Mouse (Mus musculus) forebrain, embryonic 15.5 days (tissue): ENCODE measurements around the gene Rcbtb1. TPM values are rescaled to one million over a fixed set of nuclear protein-coding genes. Genes with fewer than 3 reads are reported as not detected.

Source experiments
- ATAC-seq: fragments of 200-750 bp; cut with Nextera tagmentation; replicated peaks from 2 replicates; pipeline ENCODE4 v1.8.0; 2017; ENCODE audit warnings: mild to moderate bottlenecking, moderate TSS enrichment, moderate library complexity
- H3K27ac ChIP-seq: fragments of 300-500 bp; sonication (generic); replicated peaks from 2 replicates; pipeline ENCODE4 v1.5.1; 2015; ENCODE audit warnings: mild to moderate bottlenecking, inconsistent platforms
- H3K27me3 ChIP-seq: fragments of 300-500 bp; sonication (generic); 2 replicates; pipeline ENCODE4 v1.6.1; 2015; ENCODE audit warnings: inconsistent platforms
- H3K36me3 ChIP-seq: fragments of 300-500 bp; sonication (generic); 2 replicates; pipeline ENCODE4 v1.6.1; 2015; ENCODE audit warnings: mild to moderate bottlenecking, inconsistent platforms
- H3K4me1 ChIP-seq: fragments of 300-500 bp; sonication (generic); 2 replicates; pipeline ENCODE4 v1.6.1; 2015; ENCODE audit warnings: inconsistent platforms
- H3K4me2 ChIP-seq: fragments of 300-500 bp; sonication (generic); replicated peaks from 2 replicates; pipeline ENCODE4 v1.6.1; 2015; ENCODE audit warnings: mild to moderate bottlenecking, inconsistent platforms
- H3K4me3 ChIP-seq: fragments of 300-500 bp; sonication (generic); 2 replicates; pipeline ENCODE4 v1.5.1; 2015; ENCODE audit warnings: mild to moderate bottlenecking, inconsistent platforms
- H3K9ac ChIP-seq: fragments of 300-500 bp; sonication (generic); replicated peaks from 2 replicates; pipeline ENCODE4 v1.6.1; 2015; ENCODE audit warnings: mild to moderate bottlenecking, inconsistent platforms
- H3K9me3 ChIP-seq: fragments of 300-500 bp; sonication (generic); 2 replicates; pipeline ENCODE4 v1.6.1; 2016; ENCODE audit warnings: inconsistent platforms
- WGBS: fragments of 180-500 bp; shearing (Covaris S2); methylation state at CpG from one replicate; pipeline ENCODE4 v1.1.7; 2015; ENCODE audit warnings: mixed read lengths; 5-methylcytosine and 5-hydroxymethylcytosine counted together
- polyA plus RNA-seq: library from polyadenylated mRNA; unstranded; fragments of >200 nt; fragmentation: Nextera tagmentation; extraction: Ambion mirVana; gene quantifications from 2 replicates; pipeline ENCODE4 v1.2.1, GENCODE M21; 2015

The Rcbtb1 gene
- polyA plus RNA-seq: 83.5 and 85.4 TPM in 2 replicates

DNA sequence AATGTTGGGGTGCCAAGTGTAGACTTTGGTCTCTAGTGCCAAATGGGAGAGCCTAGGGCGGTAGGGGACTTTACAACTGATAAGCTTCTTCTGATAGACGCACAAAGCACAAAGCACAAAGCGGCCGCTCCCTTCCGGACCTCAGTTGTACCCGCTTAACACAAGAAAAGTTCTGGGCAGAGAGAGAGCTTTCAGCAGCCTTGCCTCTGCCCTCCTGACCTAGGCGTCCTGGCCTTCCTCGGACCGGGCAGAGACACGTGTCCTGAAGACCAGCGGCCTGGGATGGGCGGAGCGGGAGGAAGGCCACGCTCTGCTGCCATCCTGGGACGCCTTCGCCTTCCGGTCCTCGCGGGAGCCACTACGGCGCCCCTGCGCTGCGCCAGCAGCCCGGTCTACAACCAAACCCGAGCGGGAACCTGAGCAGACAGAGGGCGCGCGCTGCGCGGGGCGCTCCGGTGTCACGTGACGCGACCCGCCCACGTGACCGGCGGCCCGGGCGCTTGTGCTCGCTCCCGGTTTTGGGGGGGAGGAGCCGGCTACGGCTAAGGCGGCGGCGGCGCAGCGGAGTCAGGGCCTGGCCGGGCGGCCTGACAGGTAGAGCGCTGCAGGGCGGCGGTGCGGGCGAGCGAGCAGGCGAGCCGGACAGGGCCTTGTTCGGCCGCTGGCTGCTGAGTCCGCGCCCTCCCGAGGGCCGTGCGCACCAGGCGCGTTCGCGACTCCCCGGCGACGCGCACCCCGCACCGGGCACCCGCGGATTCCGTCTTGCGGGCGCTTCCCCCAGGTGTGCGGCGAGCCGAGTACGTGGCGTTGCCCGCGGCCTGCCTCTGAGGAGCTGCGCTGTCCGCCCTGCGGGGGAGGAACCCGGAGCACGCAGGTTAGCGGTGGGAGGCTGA is at the start of gene Rcbtb1:
Gene Rcbtb1 (plus strand): TSS at position 499 of the 893 bp plus-strand sequence.
- H3K4me3 ChIP-seq: peak within 1 kb of the TSS; percentile 72
- H3K4me2 ChIP-seq: peak within 1 kb of the TSS; percentile 95
- H3K9me3 ChIP-seq: no peaks in the 10 kb centered on the region
- H3K4me1 ChIP-seq: peaks cover 41% of the 10 kb centered on the region
- H3K27me3 ChIP-seq: no peaks in the 10 kb centered on the region
- peak within 1 kb of the TSS; percentile 92 for H3K9ac ChIP-seq
- H3K27ac ChIP-seq: peak within 1 kb of the TSS; percentile 97
- under 1% methylated on average over 95 of the region's 96 CpGs for WGBS
- H3K36me3 ChIP-seq: no peaks in the 10 kb centered on the region
- peak; percentile 96 for ATAC-seq

DNA sequence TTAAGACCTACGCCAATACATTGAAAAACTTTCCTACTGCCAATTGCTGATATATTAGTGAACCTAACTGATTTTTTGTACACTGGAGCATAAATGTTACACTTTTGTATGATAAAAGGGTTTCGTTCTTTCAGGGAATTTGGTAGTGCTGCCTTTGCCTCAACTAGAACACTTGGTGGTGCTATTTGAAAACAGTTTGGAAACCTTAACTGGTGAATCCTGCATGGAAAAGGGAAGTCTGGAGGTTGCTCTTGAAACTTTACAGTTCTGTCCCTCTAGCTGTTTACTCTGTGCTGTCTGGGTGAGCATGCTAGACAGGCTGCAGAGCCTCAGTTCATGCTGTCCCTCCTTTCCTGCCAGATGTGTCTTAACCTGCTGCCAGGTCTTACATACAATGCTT is 45.4 kb upstream of the Rcbtb1 start:
- 76% methylated on average over 2 of the region's 2 CpGs for WGBS
- H3K4me3 ChIP-seq: no peak overlapping the region
- ATAC-seq: no peak

DNA sequence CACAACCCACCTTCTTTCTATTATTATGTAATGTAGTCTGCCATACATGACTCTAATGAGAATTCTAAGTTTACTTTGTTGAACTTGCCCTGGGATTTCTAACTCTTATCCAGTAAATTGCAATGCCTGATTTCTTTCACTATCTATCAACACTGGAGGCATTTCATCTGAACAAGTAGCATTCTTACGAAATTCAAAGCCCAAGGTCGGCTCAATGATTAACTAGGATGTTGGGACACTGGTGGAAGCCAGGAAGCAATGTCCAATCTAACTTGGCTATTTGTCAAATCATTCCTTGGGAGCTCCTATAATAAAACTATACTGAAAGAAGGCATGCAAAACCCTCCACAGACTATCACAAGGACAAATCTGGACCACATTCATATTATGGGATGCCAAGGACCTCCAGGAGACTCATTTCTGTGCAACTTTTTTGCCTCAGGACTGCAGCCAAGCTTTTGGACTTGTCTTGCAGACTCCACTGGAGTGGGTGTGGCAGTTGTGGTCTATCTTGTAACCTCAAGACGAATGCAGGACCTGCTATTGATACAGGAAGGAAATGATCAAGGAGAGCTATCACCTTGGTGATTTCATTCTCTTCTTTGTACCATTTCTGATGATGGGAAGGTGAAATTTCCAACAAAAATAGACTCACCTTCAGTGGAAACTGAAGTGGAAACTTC is 43.9 kb upstream of the Rcbtb1 start:
- WGBS: 77% methylated on average over 3 of the region's 3 CpGs
- H3K27ac ChIP-seq: no peak overlapping the region
- H3K9me3 ChIP-seq: no peaks in the 10 kb centered on the region
- H3K36me3 ChIP-seq: no peaks in the 10 kb centered on the region
- H3K4me3 ChIP-seq: no peak overlapping the region
- no peaks in the 10 kb centered on the region for H3K27me3 ChIP-seq
- ATAC-seq: no peak
- no peak overlapping the region for H3K9ac ChIP-seq
- H3K4me1 ChIP-seq: no peaks in the 10 kb centered on the region
- H3K4me2 ChIP-seq: no peak overlapping the region

More for the DNA sequence above, 45.4 kb upstream of the Rcbtb1 start:
- Histone ChIP-seq H3K9me3 (no peaks in the 10 kb centered on the region), H3K36me3 (no peaks in the 10 kb centered on the region), H3K4me2 (no peak overlapping the region), H3K27ac (no peak overlapping the region), H3K4me1 (no peaks in the 10 kb centered on the region), H3K27me3 (no peaks in the 10 kb centered on the region), H3K9ac (no peak overlapping the region)

DNA sequence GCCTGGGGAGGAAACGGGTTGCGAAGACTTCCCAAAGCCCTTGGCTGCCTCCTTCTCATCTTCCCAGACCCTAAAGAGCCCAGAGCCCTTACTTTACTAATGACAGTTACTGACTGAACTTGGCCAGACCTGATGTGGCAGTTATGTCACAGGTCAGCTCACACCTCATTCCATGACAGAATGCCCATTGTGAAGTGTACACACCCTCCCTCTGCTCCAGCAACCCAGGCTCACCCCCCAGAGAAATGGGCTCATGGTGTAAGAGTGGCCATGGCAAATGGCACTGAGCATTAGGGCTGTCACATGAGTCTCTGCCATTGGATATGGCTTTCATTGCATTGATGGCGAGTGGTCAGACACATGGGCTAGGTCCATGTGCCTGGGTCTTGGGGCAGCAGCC is 22.4 kb upstream of the Rcbtb1 start, which contains the start of gene Gm5142:
Gene Gm5142 (minus strand): TSS at position 101 of the 400 bp plus-strand sequence.
- H3K9me3 ChIP-seq: no peaks in the 10 kb centered on the region
- H3K4me3 ChIP-seq: no peak within 1 kb of the TSS
- no peaks in the 10 kb centered on the region for H3K27me3 ChIP-seq
- no peak within 1 kb of the TSS for H3K27ac ChIP-seq
- no peak within 1 kb of the TSS for H3K9ac ChIP-seq
- no peak within 1 kb of the TSS for H3K4me2 ChIP-seq
- no peak for ATAC-seq
- no peaks in the 10 kb centered on the region for H3K4me1 ChIP-seq
- H3K36me3 ChIP-seq: no peaks in the 10 kb centered on the region
- WGBS: 94% methylated on average over 3 of the region's 3 CpGs

DNA sequence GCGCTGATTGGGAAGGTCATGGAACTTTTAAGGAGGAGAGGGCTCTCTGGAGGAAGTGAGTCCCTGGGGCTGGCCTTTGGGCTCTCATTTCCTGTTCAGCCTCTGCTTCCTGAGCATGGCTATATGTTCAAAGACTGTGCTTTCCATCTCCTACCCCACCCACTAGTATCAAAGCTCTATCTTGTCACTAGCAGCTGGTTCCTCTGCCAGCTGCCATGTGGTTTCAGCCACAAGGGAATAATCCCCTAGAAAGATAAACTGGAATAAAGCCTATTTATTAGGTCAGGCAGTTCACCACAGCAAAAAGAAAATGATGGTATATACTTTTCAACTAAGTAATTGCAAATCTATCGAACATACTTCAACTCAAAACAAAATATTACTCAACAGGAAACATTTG is 18.3 kb upstream of the Rcbtb1 start:
- 86% methylated on average over 2 of the region's 2 CpGs for WGBS
- H3K4me3 ChIP-seq: no peak overlapping the region
- ATAC-seq: no peak

DNA sequence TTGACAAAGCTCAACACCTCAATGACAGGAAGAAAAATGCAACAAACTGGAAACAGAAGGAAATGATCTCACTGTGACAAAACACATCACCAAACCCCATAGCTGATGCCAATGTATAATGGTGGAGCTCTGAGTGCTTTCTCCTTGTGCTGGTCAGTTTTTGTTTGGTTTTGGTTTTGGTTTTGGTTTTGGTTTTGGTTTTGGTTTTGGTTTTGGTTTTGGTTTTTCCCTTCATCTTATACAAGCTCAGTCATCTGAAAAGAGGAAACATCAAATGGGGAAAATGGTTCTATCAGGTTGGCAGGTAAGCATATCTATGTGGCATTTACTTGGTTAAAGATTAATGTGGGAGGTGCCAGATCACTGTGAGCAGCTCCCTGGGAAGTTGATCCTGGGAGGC is 15.5 kb upstream of the Rcbtb1 start:
- H3K4me1 ChIP-seq: no peaks in the 10 kb centered on the region
- H3K9me3 ChIP-seq: no peaks in the 10 kb centered on the region
- no peaks in the 10 kb centered on the region for H3K27me3 ChIP-seq
- H3K9ac ChIP-seq: no peak overlapping the region
- H3K4me2 ChIP-seq: no peak overlapping the region
- H3K36me3 ChIP-seq: no peaks in the 10 kb centered on the region
- no peak for ATAC-seq
- no peak overlapping the region for H3K27ac ChIP-seq
- no peak overlapping the region for H3K4me3 ChIP-seq

More for the DNA sequence above, 18.3 kb upstream of the Rcbtb1 start:
- Histone ChIP-seq H3K27ac (no peak overlapping the region), H3K36me3 (no peaks in the 10 kb centered on the region), H3K9ac (no peak overlapping the region), H3K4me2 (no peak overlapping the region), H3K27me3 (no peaks in the 10 kb centered on the region), H3K4me1 (no peaks in the 10 kb centered on the region), H3K9me3 (no peaks in the 10 kb centered on the region)

DNA sequence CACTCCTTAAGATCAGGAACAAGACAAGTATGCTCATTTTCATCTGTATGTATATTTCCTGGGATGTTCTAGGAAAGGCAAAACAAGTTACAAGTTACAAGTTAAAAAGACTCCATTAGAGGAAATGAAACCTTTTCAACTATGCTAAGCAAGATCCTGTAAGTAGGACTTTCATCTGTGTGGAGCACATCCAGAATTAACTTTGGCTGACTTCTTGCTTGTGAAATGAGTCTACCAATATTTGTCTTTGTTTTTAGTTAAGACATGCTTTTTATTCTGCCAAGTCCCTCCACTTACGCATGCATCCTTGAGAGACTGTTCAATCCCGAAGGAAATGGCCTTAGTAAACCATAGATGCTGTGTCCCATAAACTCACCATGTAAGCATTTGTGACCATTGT is 14.9 kb upstream of the Rcbtb1 start:
- ATAC-seq: no peak
- no peaks in the 10 kb centered on the region for H3K9me3 ChIP-seq
- H3K4me1 ChIP-seq: no peaks in the 10 kb centered on the region
- H3K27me3 ChIP-seq: no peaks in the 10 kb centered on the region
- H3K4me3 ChIP-seq: no peak overlapping the region
- no peak overlapping the region for H3K4me2 ChIP-seq
- WGBS: 91% methylated on average over 2 of the region's 2 CpGs
- no peak overlapping the region for H3K27ac ChIP-seq
- H3K36me3 ChIP-seq: no peaks in the 10 kb centered on the region
- no peak overlapping the region for H3K9ac ChIP-seq

DNA sequence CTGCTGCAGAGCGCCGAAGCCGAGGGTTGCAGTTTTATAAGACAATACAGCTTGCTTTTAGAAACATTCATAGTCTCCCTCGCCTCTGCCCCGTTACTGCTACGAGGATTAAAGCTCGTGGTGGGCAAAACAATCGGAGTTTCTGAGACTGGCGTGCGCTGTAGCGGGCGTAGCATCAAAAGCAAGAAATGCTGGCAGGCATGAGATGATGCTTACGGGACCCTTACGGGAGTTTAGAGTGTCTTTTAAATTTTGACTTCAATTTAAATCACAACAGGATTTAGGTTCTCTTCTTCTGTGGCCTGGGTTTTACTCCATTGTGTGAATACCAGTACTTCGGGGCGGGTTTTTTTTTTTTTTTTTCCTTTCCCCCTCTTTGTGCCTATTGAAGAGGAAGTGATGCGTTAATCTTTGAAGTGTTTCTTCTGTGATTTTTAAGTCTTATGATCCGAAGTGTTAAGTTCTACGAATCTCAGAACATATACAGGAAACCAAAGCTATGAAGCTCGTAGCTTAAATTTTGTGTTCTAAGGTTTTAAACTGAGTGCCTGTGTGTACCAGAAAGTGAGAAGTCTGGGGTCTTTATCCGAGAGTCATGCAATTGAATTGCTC is 701 bp downstream of the Rcbtb1 start:
- Histone ChIP-seq H3K27me3 (no peaks in the 10 kb centered on the region), H3K9me3 (no peaks in the 10 kb centered on the region), H3K4me1 (peaks cover 47% of the 10 kb centered on the region), H3K36me3 (no peaks in the 10 kb centered on the region), H3K4me3 (peak overlapping the region; percentile 72), H3K27ac (peak overlapping the region; percentile 97), H3K4me2 (peak overlapping the region; percentile 95), H3K9ac (peak overlapping the region; percentile 92)
- WGBS: 1% methylated on average over 21 of the region's 21 CpGs
- no peak for ATAC-seq

DNA sequence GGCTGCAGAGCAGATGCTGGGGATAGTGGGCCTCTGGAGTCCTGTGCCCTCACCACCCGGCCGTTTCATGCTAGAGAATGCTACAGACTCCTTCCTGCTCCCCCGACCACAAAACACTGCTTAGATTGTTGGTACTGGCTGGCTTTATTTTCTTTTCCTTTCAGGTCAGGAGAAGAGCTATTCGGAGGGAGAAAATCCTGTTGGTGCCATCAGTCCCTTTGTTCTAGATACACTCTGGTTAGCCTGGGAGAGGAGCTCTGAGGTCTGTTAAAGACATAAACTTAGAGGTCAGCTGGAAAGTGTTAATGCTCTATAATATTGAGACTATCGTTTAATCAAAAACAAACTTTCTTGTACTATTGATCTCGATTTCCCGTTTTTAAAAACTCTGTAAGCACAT is 4.5 kb downstream of the Rcbtb1 start:
- WGBS: 28% methylated on average over 7 of the region's 7 CpGs
- Histone ChIP-seq H3K27ac (no peak overlapping the region; the same call in 1 of the 2 replicates), H3K36me3 (no peaks in the 10 kb centered on the region; the same call in 1 of the 2 replicates), H3K4me1 (peaks cover 56% of the 10 kb centered on the region), H3K4me2 (peak overlapping the region; percentile 95; the same call in 1 of the 2 replicates), H3K4me3 (no peak overlapping the region), H3K9ac (peak overlapping the region; percentile 31), H3K27me3 (no peaks in the 10 kb centered on the region), H3K9me3 (no peaks in the 10 kb centered on the region)
- no peak for ATAC-seq

DNA sequence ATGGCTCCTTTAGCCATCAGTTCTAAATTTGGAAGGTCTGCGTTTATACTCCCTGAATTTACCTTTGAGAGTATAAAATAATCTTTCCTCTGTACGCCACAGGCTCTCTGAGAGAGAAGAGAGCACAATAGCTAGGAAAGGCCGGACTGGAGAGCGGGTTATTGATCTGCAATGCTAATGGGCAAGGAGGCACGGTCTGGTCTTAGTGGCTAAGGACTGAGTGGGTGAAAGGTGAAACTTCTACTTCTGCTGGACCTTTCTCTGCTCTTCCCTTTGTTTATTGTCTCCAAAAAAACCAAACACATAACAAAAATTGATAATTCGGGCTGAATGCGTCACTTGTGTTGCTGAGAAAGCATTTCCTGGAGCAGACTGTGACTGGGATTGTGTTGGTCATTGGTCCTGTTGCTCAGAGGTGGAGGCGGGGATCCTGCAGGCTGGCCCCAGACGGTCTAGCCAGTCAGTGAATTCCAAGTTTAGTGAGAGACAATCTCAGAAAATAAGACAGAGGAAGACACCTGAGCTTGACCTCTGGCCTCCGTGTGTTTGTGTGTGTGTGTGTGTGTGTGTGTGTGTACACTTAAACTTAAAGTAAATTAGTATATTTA is 5.1 kb downstream of the Rcbtb1 start:
- no peak overlapping the region for H3K27ac ChIP-seq
- no peaks in the 10 kb centered on the region for H3K9me3 ChIP-seq
- peaks cover 53% of the 10 kb centered on the region for H3K4me1 ChIP-seq
- no peaks in the 10 kb centered on the region; the same call in 1 of the 2 replicates for H3K36me3 ChIP-seq
- H3K9ac ChIP-seq: peak overlapping the region; percentile 25
- no peak overlapping the region for H3K4me2 ChIP-seq
- 43% methylated on average over 10 of the region's 10 CpGs for WGBS
- H3K4me3 ChIP-seq: no peak overlapping the region
- no peaks in the 10 kb centered on the region for H3K27me3 ChIP-seq
- no peak for ATAC-seq

DNA sequence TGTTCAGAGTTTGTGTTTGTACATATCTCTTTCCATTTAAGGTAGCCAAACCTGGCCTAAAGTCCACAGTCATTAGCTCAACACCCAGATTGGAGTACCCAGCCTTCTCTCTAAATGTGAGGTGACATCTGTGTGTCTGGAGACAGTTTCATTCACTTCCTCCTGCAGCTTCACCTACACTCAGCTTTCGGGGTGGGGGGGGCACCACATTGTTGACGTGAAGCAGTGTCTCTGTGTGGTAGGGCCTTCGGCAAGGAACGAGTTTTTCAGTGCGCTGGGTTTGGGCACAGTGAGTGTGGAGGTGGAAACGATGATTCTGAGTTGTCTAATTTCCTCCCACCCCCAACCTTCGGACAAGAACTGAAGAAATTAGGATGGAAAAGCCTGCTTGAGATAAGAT is 8.0 kb downstream of the Rcbtb1 start:
- WGBS: 92% methylated on average over 7 of the region's 7 CpGs
- no peak for ATAC-seq
- Histone ChIP-seq H3K4me2 (no peak overlapping the region), H3K4me1 (peaks cover 35% of the 10 kb centered on the region), H3K27ac (no peak overlapping the region), H3K27me3 (no peaks in the 10 kb centered on the region), H3K4me3 (no peak overlapping the region), H3K9me3 (no peaks in the 10 kb centered on the region), H3K9ac (no peak overlapping the region), H3K36me3 (peaks cover 16% of the 10 kb centered on the region)
